Mouse (Mus musculus) midbrain, embryonic 14.5 days (tissue): ENCODE results near the gene Ehd1. TPM values are rescaled to one million over a fixed set of nuclear protein-coding genes. Genes with fewer than 3 reads are reported as not detected.

Experiments used
- ATAC-seq: fragments of 200-750 bp; cut with Nextera tagmentation; 2 replicates; pipeline ENCODE4 v1.8.0; 2017; ENCODE audit warnings: moderate number of reproducible peaks, moderate library complexity; ENCODE audit not compliant: low FRiP score, low TSS enrichment
- DNase-seq: peaks from one replicate; pipeline ENCODE4 v3.0.0-alpha.2; 2015
- H3K27ac ChIP-seq: fragments of 300-500 bp; sonication (generic); replicated peaks from 2 replicates; pipeline ENCODE4 v1.5.1; 2014; ENCODE audit warnings: mild to moderate bottlenecking, low read depth, low read length, moderate library complexity
- H3K27me3 ChIP-seq: fragments of 300-500 bp; sonication (generic); 2 replicates; pipeline ENCODE4 v1.6.1; 2014; ENCODE audit warnings: low read length, control low read depth, mixed read lengths; ENCODE audit not compliant: control insufficient read depth, insufficient read depth
- H3K36me3 ChIP-seq: fragments of 300-500 bp; sonication (generic); 2 replicates; pipeline ENCODE4 v1.6.1; 2014; ENCODE audit warnings: low read length, control low read depth; ENCODE audit not compliant: control insufficient read depth, insufficient read depth
- H3K4me1 ChIP-seq: fragments of 300-500 bp; sonication (generic); 2 replicates; pipeline ENCODE4 v1.6.1; 2014; ENCODE audit warnings: mild to moderate bottlenecking, antibody characterized with exemption, low read length, control low read depth; ENCODE audit not compliant: control insufficient read depth, insufficient read depth
- H3K4me2 ChIP-seq: fragments of 300-500 bp; sonication (generic); 2 replicates; pipeline ENCODE4 v1.6.1; 2014; ENCODE audit warnings: mild to moderate bottlenecking, low read length, moderate library complexity
- H3K4me3 ChIP-seq: fragments of 300-500 bp; sonication (generic); replicated peaks from 2 replicates; pipeline ENCODE4 v1.5.1; 2014; ENCODE audit warnings: low read depth, low read length
- H3K9ac ChIP-seq: fragments of 300-500 bp; sonication (generic); replicated peaks from 2 replicates; pipeline ENCODE4 v1.6.1; 2014; ENCODE audit warnings: mild to moderate bottlenecking, low read length, moderate library complexity
- H3K9me3 ChIP-seq: fragments of 300-500 bp; sonication (generic); 2 replicates; pipeline ENCODE4 v1.6.1; 2016; ENCODE audit warnings: low read length, control low read depth, mixed read lengths; ENCODE audit not compliant: control insufficient read depth
- WGBS: fragments of 180-500 bp; shearing (Covaris S2); extraction: QIAGEN DNeasy Blood & Tissue Kit; methylation state at CpG from one replicate; pipeline ENCODE4 v1.1.7; 2014; 5-methylcytosine and 5-hydroxymethylcytosine counted together
- polyA plus RNA-seq: library from polyadenylated mRNA; unstranded; fragments of >200 nt; fragmentation: Nextera tagmentation; extraction: Ambion mirVana; gene quantifications from 2 replicates; pipeline ENCODE4 v1.2.1, GENCODE M21; 2014

Gene Ehd1
- polyA plus RNA-seq, 1 experiment from 2014 or later = 75.0 TPM

DNA sequence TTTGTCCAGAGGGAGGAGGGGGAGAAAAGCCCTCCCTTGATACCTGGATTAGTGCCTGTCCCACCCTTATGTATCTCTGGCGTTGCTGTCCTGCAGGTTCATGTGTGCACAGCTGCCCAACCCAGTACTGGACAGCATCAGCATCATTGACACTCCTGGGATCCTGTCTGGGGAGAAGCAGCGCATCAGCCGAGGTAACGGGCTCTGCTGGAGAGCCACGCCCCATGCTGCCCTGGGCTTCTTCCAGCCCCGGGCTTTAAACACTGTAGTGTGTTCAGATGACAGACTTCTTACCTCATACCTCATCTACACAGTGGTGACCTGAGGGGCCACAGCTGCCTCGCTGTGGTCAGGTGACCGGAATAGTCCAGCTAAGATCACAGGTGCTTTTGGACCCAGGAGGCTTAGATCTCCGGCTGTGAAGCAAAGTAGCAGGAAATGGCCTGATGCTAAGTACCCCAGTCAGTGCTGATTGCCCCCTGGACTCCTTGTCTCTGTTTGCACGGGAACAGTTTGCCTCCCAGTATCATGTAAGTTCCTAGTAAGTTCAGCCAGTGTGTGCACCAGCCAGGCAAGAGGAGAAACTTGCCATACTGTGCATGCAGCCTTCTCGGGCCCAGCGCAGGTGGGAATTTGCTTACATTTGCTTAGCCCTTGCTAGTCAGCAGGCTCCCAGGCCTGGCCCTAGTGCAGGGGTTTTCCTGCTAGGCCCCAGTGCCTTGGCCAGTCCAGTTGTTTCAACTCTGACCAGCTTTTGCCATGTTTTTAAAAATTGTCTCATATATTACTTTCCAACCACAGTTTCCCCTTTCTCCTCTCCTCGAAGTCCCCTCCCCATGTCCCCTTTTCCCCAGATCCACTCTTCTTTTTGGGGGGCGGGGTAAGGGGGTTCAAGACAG lies 4.8 kb downstream of the Ehd1 start:
- H3K36me3 ChIP-seq = peaks cover 69% of the 10 kb centered on the region
- H3K4me3 ChIP-seq = no peak overlapping the region
- no peaks in the 10 kb centered on the region for H3K27me3 ChIP-seq
- H3K9me3 ChIP-seq = no peaks in the 10 kb centered on the region
- 90% methylated on average over 14 of the region's 14 CpGs for WGBS
- no peak for ATAC-seq
- no peak overlapping the region for H3K27ac ChIP-seq
- H3K4me2 ChIP-seq = no peak overlapping the region
- H3K4me1 ChIP-seq = peaks cover 24% of the 10 kb centered on the region
- no peak for DNase-seq
- no peak overlapping the region for H3K9ac ChIP-seq

DNA sequence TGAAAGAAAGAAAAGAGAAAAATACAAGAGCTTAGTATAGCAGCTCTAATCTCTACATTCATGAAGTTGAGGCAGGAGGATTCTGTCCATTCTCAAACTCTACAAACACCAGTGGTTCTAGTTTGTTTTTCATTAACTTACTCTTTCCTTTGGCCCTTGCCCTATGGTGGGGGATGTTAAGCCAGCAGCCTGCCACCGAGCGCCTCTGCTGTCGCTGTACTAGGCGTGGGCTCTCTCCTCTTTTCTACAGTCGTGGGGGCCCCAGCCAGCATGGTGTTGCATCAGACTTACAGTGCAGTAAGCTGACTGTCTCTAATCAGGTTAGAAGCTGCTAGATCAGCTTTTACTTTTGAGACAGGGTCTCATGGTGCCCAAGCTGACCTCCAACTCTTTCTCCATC lies 6.5 kb downstream of the Ehd1 start:
- Histone ChIP-seq H3K9me3 (no peaks in the 10 kb centered on the region), H3K36me3 (peaks cover 80% of the 10 kb centered on the region), H3K9ac (no peak overlapping the region), H3K4me1 (peaks cover 21% of the 10 kb centered on the region), H3K27ac (no peak overlapping the region), H3K27me3 (no peaks in the 10 kb centered on the region), H3K4me3 (no peak overlapping the region), H3K4me2 (no peak overlapping the region)
- ATAC-seq (no peak), DNase-seq (no peak)
- 91% methylated on average over 5 of the region's 5 CpGs for WGBS

DNA sequence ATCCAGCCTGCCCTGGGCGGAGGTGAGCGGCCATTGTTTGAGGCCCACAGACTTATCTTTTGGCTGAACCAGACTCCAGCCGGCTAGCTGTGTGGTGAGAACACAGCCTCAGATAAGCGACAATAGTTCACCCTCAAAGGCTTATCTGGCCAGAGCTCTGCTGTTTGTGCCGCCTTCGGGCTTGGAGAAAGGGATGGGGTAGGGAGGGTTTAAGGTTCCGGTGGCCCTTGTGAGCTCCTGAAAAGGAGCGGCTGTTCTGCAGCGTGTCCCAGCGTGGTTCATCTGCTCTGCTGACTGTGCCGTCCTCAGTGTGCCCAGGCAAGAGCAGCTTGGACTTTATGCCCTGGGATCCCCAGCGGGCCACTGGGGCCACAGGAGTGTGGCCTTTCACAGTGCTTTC lies 8.0 kb downstream of the Ehd1 start:
- whole genome bisulfite sequencing = 93% methylated on average over 12 of the region's 12 CpGs
- Histone ChIP-seq H3K4me1 (peaks cover 6% of the 10 kb centered on the region), H3K4me2 (no peak overlapping the region), H3K36me3 (peaks cover 80% of the 10 kb centered on the region), H3K9me3 (no peaks in the 10 kb centered on the region), H3K27ac (no peak overlapping the region), H3K4me3 (no peak overlapping the region), H3K27me3 (no peaks in the 10 kb centered on the region), H3K9ac (no peak overlapping the region)
- ATAC-seq (no peak), DNase-seq (no peak)

DNA sequence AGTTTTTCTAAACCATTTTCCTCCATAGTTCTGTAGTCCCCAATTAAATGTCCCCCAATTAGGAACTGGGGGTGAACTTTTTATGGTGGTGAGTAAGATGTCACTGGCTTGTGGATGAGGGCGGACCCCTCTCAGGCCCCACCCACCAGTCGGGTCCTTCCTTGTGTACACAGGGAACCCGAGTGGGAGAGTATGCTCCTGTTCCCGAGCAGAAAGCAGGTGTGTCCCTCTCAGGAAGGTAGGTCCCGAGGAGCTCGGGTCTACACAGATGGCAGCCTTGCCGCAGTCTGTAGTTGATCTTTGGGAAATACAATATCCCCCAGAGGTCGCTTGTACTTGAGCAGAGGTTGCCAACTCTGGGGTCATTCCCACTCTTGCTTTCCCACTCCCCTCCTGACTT lies 8.7 kb downstream of the Ehd1 start:
- no peak overlapping the region for H3K9ac ChIP-seq
- 89% methylated on average over 8 of the region's 8 CpGs for WGBS
- H3K27me3 ChIP-seq = no peaks in the 10 kb centered on the region
- ATAC-seq (no peak), DNase-seq (no peak)
- no peaks in the 10 kb centered on the region for H3K4me1 ChIP-seq
- no peaks in the 10 kb centered on the region for H3K9me3 ChIP-seq
- no peak overlapping the region for H3K27ac ChIP-seq
- peaks cover 79% of the 10 kb centered on the region for H3K36me3 ChIP-seq
- H3K4me3 ChIP-seq = no peak overlapping the region
- no peak overlapping the region for H3K4me2 ChIP-seq

DNA sequence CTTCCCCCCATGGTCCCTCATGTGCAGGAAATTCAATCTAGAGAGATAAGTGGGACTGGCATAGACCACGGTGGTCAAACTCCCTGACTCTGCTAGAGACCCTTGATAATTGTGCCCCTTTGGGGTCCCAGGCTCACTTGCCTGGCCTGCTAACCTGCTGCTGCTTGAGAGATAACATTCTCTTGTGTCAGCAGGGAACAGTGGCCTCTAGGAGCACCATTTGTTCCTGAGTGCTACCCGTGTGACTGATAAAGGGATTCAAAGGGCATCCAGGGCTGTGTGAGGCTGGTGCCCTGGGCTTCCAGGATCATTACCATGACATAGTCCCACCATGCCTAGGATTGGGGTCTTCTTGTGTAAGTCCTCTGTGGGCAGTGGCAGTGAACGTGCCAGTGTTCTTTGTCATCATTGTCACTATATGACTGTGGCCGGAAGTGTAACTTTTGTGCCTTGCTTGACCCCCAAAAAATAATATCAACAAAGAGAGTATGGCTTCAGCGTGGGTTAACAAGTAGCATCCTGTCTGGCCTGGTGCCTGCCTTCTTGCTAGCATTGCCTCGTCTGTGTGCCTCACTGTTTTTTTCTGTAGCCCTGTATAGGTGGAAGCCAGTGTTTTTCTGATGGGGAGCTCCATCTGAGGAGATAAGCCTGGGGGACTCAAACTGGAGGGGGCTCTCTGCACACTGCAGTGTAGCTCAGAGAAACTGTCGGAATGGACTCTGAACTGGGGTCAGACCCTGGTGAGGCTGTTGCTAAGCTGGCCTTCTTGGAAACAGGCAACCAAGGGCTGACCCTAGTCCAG lies 9.3 kb downstream of the Ehd1 start:
- DNase-seq (no peak), ATAC-seq (no peak)
- no peaks in the 10 kb centered on the region for H3K9me3 ChIP-seq
- H3K4me3 ChIP-seq = no peak overlapping the region
- no peak overlapping the region for H3K4me2 ChIP-seq
- no peaks in the 10 kb centered on the region for H3K4me1 ChIP-seq
- no peak overlapping the region for H3K27ac ChIP-seq
- WGBS = 89% methylated on average over 7 of the region's 7 CpGs
- H3K9ac ChIP-seq = no peak overlapping the region
- peaks cover 77% of the 10 kb centered on the region for H3K36me3 ChIP-seq
- H3K27me3 ChIP-seq = no peaks in the 10 kb centered on the region

DNA sequence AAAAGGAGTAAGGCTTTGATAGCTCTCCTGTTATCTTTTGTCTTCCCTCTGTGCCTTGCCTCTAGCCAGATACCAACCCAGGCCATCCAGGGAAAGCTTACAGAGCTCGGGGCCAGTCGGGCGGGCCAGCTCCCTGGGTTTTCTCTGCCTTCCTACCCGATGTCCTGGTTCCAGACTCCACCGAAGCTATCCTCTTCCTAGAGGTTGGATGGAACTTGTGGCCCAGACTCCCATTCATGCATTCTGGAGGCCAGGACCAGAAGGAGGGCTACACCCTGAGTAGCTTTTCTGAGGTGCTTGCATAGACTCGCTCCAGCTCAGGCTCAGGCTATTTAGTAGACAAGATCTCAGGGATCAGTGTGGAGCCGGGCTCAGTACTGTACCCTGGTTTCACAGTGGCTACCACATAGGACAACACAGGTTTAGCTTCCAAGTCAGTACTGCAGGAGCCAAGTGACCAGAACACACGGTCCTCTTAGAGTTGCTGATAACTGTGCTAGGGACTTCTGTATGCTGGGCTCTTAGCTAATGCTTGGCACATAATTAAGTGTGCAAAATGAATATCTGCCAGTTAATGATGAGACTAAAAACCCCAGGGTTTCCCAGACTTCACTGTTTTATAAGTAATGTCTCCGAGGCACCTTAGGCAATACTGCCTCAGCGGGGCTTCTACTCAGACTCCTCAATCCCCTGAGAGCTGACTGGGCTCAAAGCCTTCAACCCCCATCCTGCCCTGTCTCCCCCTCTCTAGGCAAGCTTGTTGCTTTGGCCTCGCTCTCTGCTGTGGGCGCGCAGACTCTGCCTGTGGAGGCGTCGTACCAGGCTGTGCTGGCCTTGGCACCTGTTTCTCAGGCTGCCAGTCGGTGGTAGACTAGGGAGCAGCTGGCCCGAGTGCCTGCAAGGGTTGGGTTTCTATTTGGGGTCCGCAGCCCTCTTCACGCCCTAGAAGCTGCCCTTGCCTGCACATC lies 10.2 kb downstream of the Ehd1 start:
- Histone ChIP-seq H3K27ac (no peak overlapping the region), H3K9me3 (no peaks in the 10 kb centered on the region), H3K36me3 (peaks cover 74% of the 10 kb centered on the region), H3K4me1 (no peaks in the 10 kb centered on the region), H3K9ac (no peak overlapping the region), H3K4me2 (no peak overlapping the region), H3K4me3 (no peak overlapping the region), H3K27me3 (no peaks in the 10 kb centered on the region)
- no peak for DNase-seq
- WGBS = 88% methylated on average over 19 of the region's 19 CpGs
- ATAC-seq = no peak

DNA sequence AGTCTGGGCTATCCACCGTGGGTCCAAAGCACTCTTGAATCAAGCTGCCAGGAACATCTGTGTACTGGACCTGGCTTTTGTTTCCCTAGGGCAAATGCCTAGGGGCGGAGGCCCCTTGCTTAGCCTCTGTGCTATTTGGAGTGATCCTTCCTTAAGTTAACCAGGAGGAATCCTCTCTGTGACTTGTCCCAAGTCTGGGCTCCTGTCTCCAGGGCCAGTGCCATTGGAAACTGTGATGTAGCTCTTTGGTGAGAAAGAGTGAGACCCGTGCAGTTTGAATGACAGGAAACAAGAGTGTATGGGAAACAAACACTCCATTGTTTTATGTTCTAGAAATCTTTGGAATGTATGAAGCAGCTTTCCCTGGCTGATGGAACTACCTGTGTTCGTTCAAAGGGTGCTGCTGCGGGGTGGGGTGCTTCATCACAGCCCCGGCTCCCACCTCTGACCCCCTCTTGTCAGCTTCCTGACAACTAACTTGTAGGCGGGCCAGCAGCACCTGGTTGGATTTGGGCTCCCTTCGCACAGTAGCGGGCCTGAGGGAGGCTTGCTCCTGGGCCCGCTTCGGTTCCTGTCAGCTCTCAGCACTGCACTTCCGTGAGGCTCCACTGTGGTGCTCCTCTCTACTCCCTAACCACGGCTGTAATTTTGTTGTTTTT lies 11.8 kb downstream of the Ehd1 start:
- no peak overlapping the region for H3K4me2 ChIP-seq
- no peaks in the 10 kb centered on the region for H3K9me3 ChIP-seq
- H3K27me3 ChIP-seq = no peaks in the 10 kb centered on the region
- ATAC-seq = no peak
- WGBS = 84% methylated on average over 13 of the region's 13 CpGs
- H3K27ac ChIP-seq = no peak overlapping the region
- H3K36me3 ChIP-seq = peaks cover 68% of the 10 kb centered on the region
- DNase-seq = no peak
- no peak overlapping the region for H3K4me3 ChIP-seq
- H3K9ac ChIP-seq = no peak overlapping the region
- no peaks in the 10 kb centered on the region for H3K4me1 ChIP-seq

DNA sequence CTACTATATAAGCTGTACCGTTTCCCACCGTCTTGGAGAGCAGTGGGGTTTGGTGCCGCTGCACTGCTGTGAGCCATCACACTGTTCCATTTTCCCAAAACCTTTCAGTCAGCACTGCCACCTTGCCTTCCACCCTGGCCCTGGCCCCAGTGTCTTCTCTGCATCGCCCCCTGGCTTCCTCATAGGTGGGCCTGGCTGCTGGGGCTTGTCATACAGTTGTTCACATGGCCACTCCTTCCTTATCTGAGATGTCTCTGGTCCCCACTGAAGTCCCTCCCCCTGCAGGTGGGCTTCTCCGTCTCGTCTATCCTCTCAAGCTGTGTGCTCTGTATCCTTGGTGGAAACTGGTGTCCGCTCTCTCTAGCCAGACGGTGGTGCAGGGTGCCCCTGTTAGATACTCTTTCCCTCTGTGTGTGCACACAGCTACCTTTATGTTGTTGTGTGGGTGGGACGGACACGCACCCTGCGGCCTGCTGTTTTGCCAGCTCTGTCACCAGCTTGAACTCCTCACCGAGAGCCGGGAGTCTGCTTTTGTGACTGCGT lies 13.2 kb downstream of the Ehd1 start:
- no peak overlapping the region for H3K9ac ChIP-seq
- H3K36me3 ChIP-seq = peaks cover 69% of the 10 kb centered on the region
- H3K4me1 ChIP-seq = no peaks in the 10 kb centered on the region
- H3K4me3 ChIP-seq = no peak overlapping the region
- no peak overlapping the region for H3K27ac ChIP-seq
- ATAC-seq (no peak), DNase-seq (no peak)
- no peaks in the 10 kb centered on the region for H3K9me3 ChIP-seq
- WGBS = 95% methylated on average over 14 of the region's 14 CpGs
- no peak overlapping the region for H3K4me2 ChIP-seq
- no peaks in the 10 kb centered on the region for H3K27me3 ChIP-seq
